Mouse (Mus musculus) lung, postnatal 14 days (tissue): ENCODE data around the gene Sh3rf1.

Experiments used
- DNase-seq: peaks from one replicate; pipeline ENCODE4 v3.0.0; 2021

Gene Sh3rf1

DNA sequence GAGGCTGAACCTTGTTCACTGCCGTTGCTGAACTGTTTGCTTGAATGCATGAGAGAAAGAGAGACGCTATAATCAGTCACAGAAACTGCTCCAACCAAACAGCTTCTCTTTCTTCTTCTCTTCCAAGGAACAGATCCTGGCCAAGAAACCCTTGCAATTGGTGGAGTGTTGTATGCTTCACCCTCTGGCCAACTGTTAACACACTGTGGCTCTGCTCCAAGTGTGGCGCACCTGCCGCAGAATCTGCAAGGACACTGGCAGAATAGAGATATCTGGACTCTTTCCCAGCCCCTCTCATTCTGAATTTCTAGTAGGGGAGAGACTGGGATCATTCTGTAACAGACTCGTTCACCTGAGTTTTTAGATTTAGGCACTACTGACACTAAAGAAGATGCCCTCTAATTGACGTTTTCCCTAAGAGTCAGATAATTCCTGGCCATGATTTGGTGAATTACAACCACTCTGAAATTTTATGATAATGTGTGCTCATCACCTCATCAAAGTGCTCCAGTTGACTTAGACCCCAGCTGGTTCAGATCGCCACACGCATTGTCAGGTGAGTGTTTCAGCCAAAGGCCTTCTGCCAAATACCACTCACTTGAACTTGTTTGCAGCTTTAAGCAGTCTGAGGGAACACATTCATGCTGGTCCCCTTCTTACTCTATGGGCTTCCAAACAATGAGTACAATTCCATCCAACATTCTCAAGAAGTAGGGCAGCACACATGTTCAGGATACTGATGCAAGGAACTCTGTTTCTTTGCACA is 204.4 kb downstream of the Sh3rf1 start:
- peak; percentile 60 for DNase-seq

DNA sequence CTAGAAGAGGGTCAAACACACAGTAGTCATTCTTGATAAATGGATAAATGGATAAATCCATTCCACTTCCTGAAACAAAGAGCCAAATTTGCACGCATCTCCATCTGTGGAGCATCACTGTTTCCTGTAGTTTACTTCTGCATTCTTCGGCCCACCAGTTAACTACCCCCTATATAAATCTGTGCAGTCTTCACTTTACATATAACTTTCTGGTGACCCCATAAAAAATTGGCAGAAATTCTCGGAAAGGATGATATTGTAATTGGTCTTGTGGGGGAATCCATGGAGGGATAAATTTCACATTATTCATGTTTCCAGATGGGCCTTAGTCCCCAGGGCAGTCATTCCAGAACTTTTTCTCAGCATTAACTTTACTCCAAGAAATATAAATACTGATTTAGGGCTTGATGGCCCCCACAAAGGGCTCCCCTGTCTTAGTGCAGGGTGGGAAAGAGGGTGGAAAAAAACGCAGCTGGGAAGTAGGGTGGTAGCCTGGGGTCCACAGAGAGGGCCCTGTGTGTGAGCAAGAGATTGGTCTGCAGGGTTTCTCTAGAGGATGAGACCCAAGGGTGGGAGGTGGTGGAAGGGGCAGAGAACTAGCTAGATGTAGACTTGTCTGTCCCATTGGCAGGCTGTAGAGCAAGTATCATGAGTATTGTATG is 205.3 kb downstream of the Sh3rf1 start:
- no peak for DNase-seq

DNA sequence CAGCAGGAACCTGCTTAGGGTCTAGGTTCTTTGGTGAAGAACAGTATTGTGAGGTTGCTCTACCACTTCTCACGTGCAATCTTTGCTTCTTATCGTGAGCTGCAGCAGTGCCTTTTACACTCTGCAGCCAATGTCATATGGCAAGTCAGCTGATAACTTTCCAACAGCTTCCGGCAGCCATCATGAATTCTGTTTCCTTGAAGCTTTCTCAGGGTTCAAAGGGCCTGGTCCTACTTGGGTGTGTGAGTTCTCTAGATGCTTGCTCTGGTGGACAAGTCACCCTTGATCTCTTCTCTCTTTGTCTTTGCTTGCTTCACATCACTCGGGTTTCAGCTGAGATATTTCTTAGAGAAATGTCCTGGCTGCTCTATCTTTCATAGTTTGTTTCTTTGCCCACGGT is 211.8 kb downstream of the Sh3rf1 start:
- no peak for DNase-seq

DNA sequence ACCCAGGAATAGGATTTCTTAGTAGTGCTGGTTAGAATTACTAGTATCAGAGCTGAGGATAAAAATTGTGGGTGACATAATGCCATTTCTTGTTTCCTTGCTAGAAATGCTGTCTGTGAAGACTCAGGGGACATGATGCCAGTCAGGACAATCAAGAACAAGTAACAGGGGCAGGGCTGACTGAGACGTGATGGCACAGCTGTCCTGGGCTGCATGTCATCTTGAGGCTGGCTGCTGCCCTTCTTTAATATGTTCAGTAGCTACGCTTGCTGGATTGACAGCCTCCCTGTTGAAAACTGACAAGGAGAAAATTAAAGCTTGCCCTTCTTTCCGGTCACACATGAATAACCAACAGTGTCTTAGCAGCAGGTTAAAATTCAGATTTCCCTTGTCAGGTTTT is 212.5 kb downstream of the Sh3rf1 start:
- no peak for DNase-seq

DNA sequence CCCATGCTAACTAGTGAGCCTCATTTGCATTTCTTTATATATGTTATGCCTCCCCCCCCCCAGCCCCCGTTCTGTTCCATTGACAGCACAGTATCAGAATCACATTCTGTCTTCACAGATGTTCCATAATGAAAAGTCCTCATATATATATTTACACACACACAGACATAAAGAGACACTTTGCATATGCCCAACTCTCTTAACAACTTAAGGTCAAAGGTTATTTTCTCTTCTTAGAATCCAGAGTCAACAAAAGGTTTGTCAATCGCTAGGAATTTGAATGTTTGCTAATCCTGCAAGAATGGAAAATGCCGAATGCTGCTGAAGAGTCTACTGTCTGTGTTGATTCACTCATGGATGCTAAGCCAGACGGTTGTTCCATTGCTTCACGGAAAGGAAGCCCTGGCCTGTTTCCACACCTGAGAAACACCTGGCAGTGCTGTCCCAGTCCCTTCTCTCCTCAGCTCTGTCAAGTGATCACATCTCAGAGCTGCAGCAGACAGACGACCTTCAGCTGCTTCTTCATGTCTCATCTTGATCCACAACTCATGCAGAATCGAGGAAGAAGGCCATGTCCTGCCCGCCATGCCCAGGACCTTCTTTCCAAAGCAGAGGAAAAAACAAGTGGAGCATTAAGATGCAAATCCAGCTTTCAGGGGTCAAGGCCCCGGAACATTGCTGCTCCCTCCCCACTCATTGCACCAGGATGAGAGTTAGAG is 213.1 kb downstream of the Sh3rf1 start:
- no peak for DNase-seq

DNA sequence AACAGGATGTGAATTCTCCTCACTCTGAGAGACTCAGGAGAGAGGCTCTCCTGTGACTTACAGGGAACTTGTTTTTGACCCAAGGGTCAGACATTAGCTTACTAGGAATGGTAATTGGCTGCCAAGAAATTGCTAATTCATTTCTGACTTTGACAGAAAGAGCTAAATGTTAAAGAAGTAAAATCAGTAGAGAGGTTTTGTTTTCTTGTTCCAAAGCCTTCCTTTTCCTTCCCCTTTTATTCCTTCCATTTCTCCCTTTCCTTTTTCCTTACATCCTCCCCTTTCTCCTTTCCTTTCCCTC is 213.6 kb downstream of the Sh3rf1 start:
- DNase-seq = no peak

DNA sequence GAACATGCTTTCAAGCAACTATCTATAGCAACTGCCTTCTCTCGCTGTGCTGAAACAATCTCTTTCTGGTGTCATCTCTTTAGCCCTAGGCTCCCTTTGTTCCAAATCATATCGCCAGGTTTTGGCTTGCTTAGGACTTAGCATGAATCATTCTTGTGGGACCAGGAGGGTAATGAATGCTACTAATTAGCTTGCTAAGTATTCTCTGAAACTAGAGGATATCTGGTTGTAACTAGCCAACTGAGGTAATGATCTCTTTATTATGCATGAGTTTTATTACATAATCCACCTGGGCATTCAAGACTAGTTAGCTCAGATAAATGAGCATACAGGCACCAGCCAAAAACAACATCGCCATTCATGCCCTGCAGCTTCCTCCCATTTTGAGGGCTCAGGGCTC is 219.3 kb downstream of the Sh3rf1 start:
- DNase-seq = no peak

DNA sequence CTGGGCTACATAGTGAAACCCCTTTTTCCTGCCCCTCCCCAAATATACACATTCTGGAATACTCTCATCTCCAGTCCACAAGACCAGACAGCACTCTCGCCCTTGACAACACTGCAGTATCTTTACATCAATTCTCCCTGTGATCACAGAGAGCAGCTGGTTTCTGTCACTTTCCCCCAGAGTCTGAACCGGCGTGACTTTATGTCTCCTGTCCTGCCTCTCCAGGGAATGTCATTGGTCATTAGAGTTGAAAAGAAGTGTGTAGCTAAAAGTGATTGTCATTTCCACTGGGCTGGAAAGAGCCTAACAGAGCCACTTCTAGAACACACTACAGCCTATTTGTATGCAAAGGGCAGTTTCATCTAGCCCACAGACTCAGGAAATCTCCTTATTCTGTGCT is 220.7 kb downstream of the Sh3rf1 start:
- DNase-seq = no peak
